Mouse (Mus musculus): ENCODE measurements around the gene Znrf2.

Znrf2 gene

GRCm38 (mm10) chr6:54891384-54891783 lies 74.7 kb downstream of the Znrf2 start:
- Histone ChIP-seq H3K36me3 (ENCODE audit: control insufficient read depth, insufficient read depth, low read length, poor library complexity, severe bottlenecking) (0 out of 2 replicates have a peak, but pooled peaks cover 2% of the 10 kb centered on the region), H3K27me3 (ENCODE audit: control insufficient read depth, insufficient read depth, low read length, poor library complexity, severe bottlenecking) (no peaks in the 10 kb centered on the region)
- DNase-seq (ENCODE audit: low read depth, low spot score) = no peak

GRCm38 (mm10) chr6:54900256-54900655 lies 83.5 kb downstream of the Znrf2 start:
- H3K36me3 ChIP-seq (ENCODE audit: control insufficient read depth, insufficient read depth, low read length, poor library complexity, severe bottlenecking) = no peaks in the 10 kb centered on the region; the same call in 1 of the 2 replicates
- H3K27me3 ChIP-seq (ENCODE audit: control insufficient read depth, insufficient read depth, low read length, poor library complexity, severe bottlenecking) = no peaks in the 10 kb centered on the region
- no peak for DNase-seq (ENCODE audit: low read depth, low spot score)

- Histone ChIP-seq H3K36me3 (ENCODE audit: control insufficient read depth, insufficient read depth, low read length, poor library complexity, severe bottlenecking) (no peaks in the 10 kb centered on the region; the same call in 1 of the 2 replicates), H3K27me3 (ENCODE audit: control insufficient read depth, insufficient read depth, low read length, poor library complexity, severe bottlenecking) (no peaks in the 10 kb centered on the region)
- DNase-seq (ENCODE audit: low read depth, low spot score) = peak; percentile 54
Observed at GRCm38 (mm10) chr6:54902547-54902946, 85.8 kb downstream of the Znrf2 start.

- no peak for DNase-seq (ENCODE audit: low read depth, low spot score)
- H3K36me3 ChIP-seq (ENCODE audit: control insufficient read depth, insufficient read depth, low read length, poor library complexity, severe bottlenecking) = no peaks in the 10 kb centered on the region
- no peaks in the 10 kb centered on the region for H3K27me3 ChIP-seq (ENCODE audit: control insufficient read depth, insufficient read depth, low read length, poor library complexity, severe bottlenecking)
Observed at GRCm38 (mm10) chr6:54906053-54907040, 89.6 kb downstream of the Znrf2 start.

GRCm38 (mm10) chr6:54914977-54915376 lies 98.3 kb downstream of the Znrf2 start:
- DNase-seq (ENCODE audit: low read depth, low spot score) = no peak
- H3K36me3 ChIP-seq (ENCODE audit: control insufficient read depth, insufficient read depth, low read length, poor library complexity, severe bottlenecking) = no peaks in the 10 kb centered on the region
- H3K27me3 ChIP-seq (ENCODE audit: control insufficient read depth, insufficient read depth, low read length, poor library complexity, severe bottlenecking) = no peaks in the 10 kb centered on the region

- no peaks in the 10 kb centered on the region for H3K36me3 ChIP-seq (ENCODE audit: control insufficient read depth, insufficient read depth, low read length, poor library complexity, severe bottlenecking)
- H3K27me3 ChIP-seq (ENCODE audit: control insufficient read depth, insufficient read depth, low read length, poor library complexity, severe bottlenecking) = no peaks in the 10 kb centered on the region
- peak; percentile 15 for DNase-seq (ENCODE audit: low read depth, low spot score)
Observed at GRCm38 (mm10) chr6:54916163-54916562, 99.4 kb downstream of the Znrf2 start.

- no peak for DNase-seq (ENCODE audit: low read depth, low spot score)
- Histone ChIP-seq H3K27me3 (ENCODE audit: control insufficient read depth, insufficient read depth, low read length, poor library complexity, severe bottlenecking) (no peaks in the 10 kb centered on the region), H3K36me3 (ENCODE audit: control insufficient read depth, insufficient read depth, low read length, poor library complexity, severe bottlenecking) (no peaks in the 10 kb centered on the region)
Observed at GRCm38 (mm10) chr6:54916941-54917340, 100.2 kb downstream of the Znrf2 start.

- Histone ChIP-seq H3K27me3 (ENCODE audit: control insufficient read depth, insufficient read depth, low read length, poor library complexity, severe bottlenecking) (no peaks in the 10 kb centered on the region), H3K36me3 (ENCODE audit: control insufficient read depth, insufficient read depth, low read length, poor library complexity, severe bottlenecking) (no peaks in the 10 kb centered on the region)
- DNase-seq (ENCODE audit: low read depth, low spot score) = peak; percentile 80
Observed at GRCm38 (mm10) chr6:54917523-54917922, 100.8 kb downstream of the Znrf2 start.

- Histone ChIP-seq H3K27me3 (ENCODE audit: control insufficient read depth, insufficient read depth, low read length, poor library complexity, severe bottlenecking) (no peaks in the 10 kb centered on the region), H3K36me3 (ENCODE audit: control insufficient read depth, insufficient read depth, low read length, poor library complexity, severe bottlenecking) (no peaks in the 10 kb centered on the region)
- DNase-seq (ENCODE audit: low read depth, low spot score) = no peak
Observed at GRCm38 (mm10) chr6:54918521-54918920, 101.8 kb downstream of the Znrf2 start.

- DNase-seq (ENCODE audit: low read depth, low spot score) = no peak
- Histone ChIP-seq H3K36me3 (ENCODE audit: control insufficient read depth, insufficient read depth, low read length, poor library complexity, severe bottlenecking) (no peaks in the 10 kb centered on the region; the same call in 1 of the 2 replicates), H3K27me3 (ENCODE audit: control insufficient read depth, insufficient read depth, low read length, poor library complexity, severe bottlenecking) (no peaks in the 10 kb centered on the region)
Observed at GRCm38 (mm10) chr6:54924538-54924937, 107.8 kb downstream of the Znrf2 start.

GRCm38 (mm10) chr6:54925736-54926440 lies 109.2 kb downstream of the Znrf2 start:
- H3K36me3 ChIP-seq (ENCODE audit: control insufficient read depth, insufficient read depth, low read length, poor library complexity, severe bottlenecking) = no peaks in the 10 kb centered on the region; the same call in 1 of the 2 replicates
- H3K27me3 ChIP-seq (ENCODE audit: control insufficient read depth, insufficient read depth, low read length, poor library complexity, severe bottlenecking) = no peaks in the 10 kb centered on the region
- DNase-seq (ENCODE audit: low read depth, low spot score) = peak; percentile 55

- H3K36me3 ChIP-seq (ENCODE audit: control insufficient read depth, insufficient read depth, low read length, poor library complexity, severe bottlenecking) = no peaks in the 10 kb centered on the region; the same call in 1 of the 2 replicates
- DNase-seq (ENCODE audit: low read depth, low spot score) = no peak
- no peaks in the 10 kb centered on the region for H3K27me3 ChIP-seq (ENCODE audit: control insufficient read depth, insufficient read depth, low read length, poor library complexity, severe bottlenecking)
Observed at GRCm38 (mm10) chr6:54926899-54927298, 110.2 kb downstream of the Znrf2 start.

- DNase-seq (ENCODE audit: low read depth, low spot score) = no peak
- Histone ChIP-seq H3K36me3 (ENCODE audit: control insufficient read depth, insufficient read depth, low read length, poor library complexity, severe bottlenecking) (no peaks in the 10 kb centered on the region; the same call in 1 of the 2 replicates), H3K27me3 (ENCODE audit: control insufficient read depth, insufficient read depth, low read length, poor library complexity, severe bottlenecking) (no peaks in the 10 kb centered on the region)
Observed at GRCm38 (mm10) chr6:54927946-54928345, 111.2 kb downstream of the Znrf2 start.

GRCm38 (mm10) chr6:54931641-54932040 lies 114.9 kb downstream of the Znrf2 start:
- H3K27me3 ChIP-seq (ENCODE audit: control insufficient read depth, insufficient read depth, low read length, poor library complexity, severe bottlenecking) = no peaks in the 10 kb centered on the region
- no peak for DNase-seq (ENCODE audit: low read depth, low spot score)
- H3K36me3 ChIP-seq (ENCODE audit: control insufficient read depth, insufficient read depth, low read length, poor library complexity, severe bottlenecking) = no peaks in the 10 kb centered on the region; the same call in 1 of the 2 replicates

GRCm38 (mm10) chr6:54932526-54932925 lies 115.8 kb downstream of the Znrf2 start:
- peaks cover 1% of the 10 kb centered on the region; the same call in 1 of the 2 replicates for H3K36me3 ChIP-seq (ENCODE audit: control insufficient read depth, insufficient read depth, low read length, poor library complexity, severe bottlenecking)
- DNase-seq (ENCODE audit: low read depth, low spot score) = no peak
- no peaks in the 10 kb centered on the region for H3K27me3 ChIP-seq (ENCODE audit: control insufficient read depth, insufficient read depth, low read length, poor library complexity, severe bottlenecking)

Measured in splenic B cell, adult 2 months (primary cell).